Mouse (Mus musculus) cerebellum, adult 2 months (tissue): Measurements from ENCODE around the gene A930004D18Rik.

Experiments used
- CTCF ChIP-seq: fragments of 200-500 bp; IDR thresholded peaks from 2 replicates; pipeline ENCODE4 v1.5.1; 2011; ENCODE audit warnings: low read depth, mild to moderate bottlenecking, control low read depth, low read length, moderate library complexity, borderline replicate concordance; ENCODE audit not compliant: insufficient read depth
- POLR2A ChIP-seq: fragments of 200-500 bp; IDR thresholded peaks from 2 replicates; pipeline ENCODE4 v1.6.1; 2011; ENCODE audit warnings: low read length, control low read depth, borderline replicate concordance; ENCODE audit not compliant: insufficient read depth

- TF ChIP-seq POLR2A, result no peak
- no peak for TF ChIP-seq CTCF
Measured at GRCm38 (mm10) chr2:18068071-18068796, 30.7 kb upstream of the A930004D18Rik start.
